Mouse (Mus musculus): ENCODE measurements around the gene Shank2. TPM values are rescaled to one million over a fixed set of nuclear protein-coding genes. Genes with fewer than 3 reads are reported as not detected.

Gene Shank2
- polyA plus RNA-seq, 2 experiments, result 0.59 to 0.89 TPM

GRCm38 (mm10) chr7:144232132-144232706 lies 230.5 kb downstream of the Shank2 start:
- no peaks in the 10 kb centered on the region for H3K4me1 ChIP-seq (ENCODE audit: control insufficient read depth, insufficient read depth, low read length)
- no peak overlapping the region for H3K4me2 ChIP-seq (replicated peaks; ENCODE audit: low read depth, low read length, severe bottlenecking)
- H3K9ac ChIP-seq (ENCODE audit: low read depth, low read length, severe bottlenecking), result no peak overlapping the region
- no peaks in the 10 kb centered on the region for H3K27me3 ChIP-seq (ENCODE audit: control insufficient read depth, insufficient read depth, low read length)
- DNase-seq (ENCODE audit: low spot score) (no peak), ATAC-seq (ENCODE audit: low FRiP score, low read depth) (no peak)
- no peaks in the 10 kb centered on the region for H3K36me3 ChIP-seq (ENCODE audit: control insufficient read depth, insufficient read depth, low read length)
- no peak overlapping the region for H3K27ac ChIP-seq (replicated peaks; ENCODE audit: low read depth, low read length)
- no peak for TF ChIP-seq POLR2A (IDR thresholded peaks at IDR 0.05; ENCODE audit: borderline replicate concordance, extremely low read depth, insufficient read depth, insufficient read length)
- H3K4me3 ChIP-seq (replicated peaks; ENCODE audit: low read length), result no peak overlapping the region
- H3K9me3 ChIP-seq (ENCODE audit: control insufficient read depth, low read length), result no peaks in the 10 kb centered on the region
- 70% methylated on average over 5 of the region's 5 CpGs for WGBS

GRCm38 (mm10) chr7:144233479-144233878 lies 231.8 kb downstream of the Shank2 start:
- Histone ChIP-seq H3K4me3 (replicated peaks; ENCODE audit: low read length) (no peak overlapping the region), H3K36me3 (ENCODE audit: control insufficient read depth, insufficient read depth, low read length) (no peaks in the 10 kb centered on the region), H3K9me3 (ENCODE audit: control insufficient read depth, low read length) (no peaks in the 10 kb centered on the region), H3K4me2 (replicated peaks; ENCODE audit: low read depth, low read length, severe bottlenecking) (no peak overlapping the region), H3K9ac (ENCODE audit: low read depth, low read length, severe bottlenecking) (no peak overlapping the region), H3K27ac (replicated peaks; ENCODE audit: low read depth, low read length) (no peak overlapping the region), H3K4me1 (ENCODE audit: control insufficient read depth, insufficient read depth, low read length) (no peaks in the 10 kb centered on the region), H3K27me3 (ENCODE audit: control insufficient read depth, insufficient read depth, low read length) (no peaks in the 10 kb centered on the region)
- DNase-seq (ENCODE audit: low spot score), result no peak
- no peak for TF ChIP-seq POLR2A (IDR thresholded peaks at IDR 0.05; ENCODE audit: borderline replicate concordance, extremely low read depth, insufficient read depth, insufficient read length)
- 87% methylated on average over 8 of the region's 8 CpGs for WGBS
- no peak for ATAC-seq (ENCODE audit: low FRiP score, low read depth)

GRCm38 (mm10) chr7:144234783-144235182 lies 233.1 kb downstream of the Shank2 start:
- Histone ChIP-seq H3K27me3 (ENCODE audit: control insufficient read depth, insufficient read depth, low read length) (no peaks in the 10 kb centered on the region), H3K4me3 (replicated peaks; ENCODE audit: low read length) (no peak overlapping the region), H3K9me3 (ENCODE audit: control insufficient read depth, low read length) (no peaks in the 10 kb centered on the region), H3K4me1 (ENCODE audit: control insufficient read depth, insufficient read depth, low read length) (0 out of 2 replicates have a peak, but pooled peaks cover 3% of the 10 kb centered on the region), H3K27ac (replicated peaks; ENCODE audit: low read depth, low read length) (no peak overlapping the region), H3K4me2 (replicated peaks; ENCODE audit: low read depth, low read length, severe bottlenecking) (no peak overlapping the region), H3K36me3 (ENCODE audit: control insufficient read depth, insufficient read depth, low read length) (no peaks in the 10 kb centered on the region), H3K9ac (ENCODE audit: low read depth, low read length, severe bottlenecking) (no peak overlapping the region)
- 36% methylated on average over 5 of the region's 5 CpGs for WGBS
- DNase-seq (ENCODE audit: low spot score) (no peak), ATAC-seq (ENCODE audit: low FRiP score, low read depth) (no peak)
- TF ChIP-seq POLR2A (IDR thresholded peaks at IDR 0.05; ENCODE audit: borderline replicate concordance, extremely low read depth, insufficient read depth, insufficient read length), result no peak

GRCm38 (mm10) chr7:144235523-144235922 lies 233.8 kb downstream of the Shank2 start:
- no peak for ATAC-seq (ENCODE audit: low FRiP score, low read depth)
- Histone ChIP-seq H3K4me2 (replicated peaks; ENCODE audit: low read depth, low read length, severe bottlenecking) (no peak overlapping the region), H3K4me3 (replicated peaks; ENCODE audit: low read length) (no peak overlapping the region), H3K9me3 (ENCODE audit: control insufficient read depth, low read length) (no peaks in the 10 kb centered on the region), H3K27ac (replicated peaks; ENCODE audit: low read depth, low read length) (no peak overlapping the region), H3K36me3 (ENCODE audit: control insufficient read depth, insufficient read depth, low read length) (no peaks in the 10 kb centered on the region), H3K4me1 (ENCODE audit: control insufficient read depth, insufficient read depth, low read length) (0 out of 2 replicates have a peak, but pooled peaks cover 3% of the 10 kb centered on the region), H3K27me3 (ENCODE audit: control insufficient read depth, insufficient read depth, low read length) (no peaks in the 10 kb centered on the region), H3K9ac (ENCODE audit: low read depth, low read length, severe bottlenecking) (no peak overlapping the region)
- TF ChIP-seq POLR2A (IDR thresholded peaks at IDR 0.05; ENCODE audit: borderline replicate concordance, extremely low read depth, insufficient read depth, insufficient read length), result no peak
- 80% methylated on average over 4 of the region's 4 CpGs for WGBS
- no peak for DNase-seq (ENCODE audit: low spot score)

GRCm38 (mm10) chr7:144236802-144237201 lies 235.1 kb downstream of the Shank2 start:
- Histone ChIP-seq H3K4me3 (replicated peaks; ENCODE audit: low read length) (no peak overlapping the region), H3K36me3 (ENCODE audit: control insufficient read depth, insufficient read depth, low read length) (no peaks in the 10 kb centered on the region), H3K27ac (replicated peaks; ENCODE audit: low read depth, low read length) (no peak overlapping the region), H3K27me3 (ENCODE audit: control insufficient read depth, insufficient read depth, low read length) (no peaks in the 10 kb centered on the region), H3K9ac (ENCODE audit: low read depth, low read length, severe bottlenecking) (no peak overlapping the region), H3K4me2 (replicated peaks; ENCODE audit: low read depth, low read length, severe bottlenecking) (no peak overlapping the region), H3K9me3 (ENCODE audit: control insufficient read depth, low read length) (no peaks in the 10 kb centered on the region), H3K4me1 (ENCODE audit: control insufficient read depth, insufficient read depth, low read length) (0 out of 2 replicates have a peak, but pooled peaks cover 3% of the 10 kb centered on the region)
- TF ChIP-seq POLR2A (IDR thresholded peaks at IDR 0.05; ENCODE audit: borderline replicate concordance, extremely low read depth, insufficient read depth, insufficient read length), result no peak
- ATAC-seq (ENCODE audit: low FRiP score, low read depth) (no peak), DNase-seq (ENCODE audit: low spot score) (no peak)
- WGBS, result 46% methylated on average over 13 of the region's 13 CpGs

Measured in limb, embryonic 14.5 days (tissue).